Mouse (Mus musculus) A20 (cell line): ENCODE results near the gene Cuedc1.

ENCODE experiments used
- DNase-seq: peaks from one replicate; pipeline ENCODE4 v3.0.0-alpha.2; 2011; ENCODE audit warnings: low read depth, low spot score

Gene Cuedc1

DNA sequence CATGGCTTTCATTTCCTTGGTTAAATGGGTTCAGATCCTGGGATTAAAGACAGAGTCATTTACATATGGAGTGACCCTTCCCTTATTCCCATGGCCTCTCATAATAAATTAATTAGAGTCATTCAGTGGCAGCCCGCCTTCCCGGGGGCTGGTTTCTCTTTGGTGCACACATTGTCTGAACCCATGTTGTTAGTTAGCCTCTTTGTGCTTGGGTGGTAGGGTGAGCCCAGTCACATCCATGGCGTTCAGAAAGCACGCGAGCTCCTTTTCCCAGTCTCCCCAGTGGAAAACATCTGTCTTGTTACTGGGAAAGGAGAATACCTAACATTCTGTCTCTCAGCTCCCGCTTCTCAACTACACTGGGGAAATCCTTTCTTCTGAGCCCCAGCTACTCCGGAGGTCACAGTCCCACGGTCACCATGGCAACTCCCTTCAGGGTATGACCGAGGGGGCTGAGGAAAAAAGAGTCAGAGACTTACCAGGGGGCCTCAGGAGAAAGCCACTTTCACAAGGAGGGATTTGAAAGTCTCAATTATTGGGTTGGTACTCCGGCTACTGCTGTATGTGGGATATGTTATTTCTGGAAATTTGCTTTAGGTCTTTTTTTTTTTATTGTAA lies 143.0 kb downstream of the Cuedc1 start:
- no peak for DNase-seq

DNA sequence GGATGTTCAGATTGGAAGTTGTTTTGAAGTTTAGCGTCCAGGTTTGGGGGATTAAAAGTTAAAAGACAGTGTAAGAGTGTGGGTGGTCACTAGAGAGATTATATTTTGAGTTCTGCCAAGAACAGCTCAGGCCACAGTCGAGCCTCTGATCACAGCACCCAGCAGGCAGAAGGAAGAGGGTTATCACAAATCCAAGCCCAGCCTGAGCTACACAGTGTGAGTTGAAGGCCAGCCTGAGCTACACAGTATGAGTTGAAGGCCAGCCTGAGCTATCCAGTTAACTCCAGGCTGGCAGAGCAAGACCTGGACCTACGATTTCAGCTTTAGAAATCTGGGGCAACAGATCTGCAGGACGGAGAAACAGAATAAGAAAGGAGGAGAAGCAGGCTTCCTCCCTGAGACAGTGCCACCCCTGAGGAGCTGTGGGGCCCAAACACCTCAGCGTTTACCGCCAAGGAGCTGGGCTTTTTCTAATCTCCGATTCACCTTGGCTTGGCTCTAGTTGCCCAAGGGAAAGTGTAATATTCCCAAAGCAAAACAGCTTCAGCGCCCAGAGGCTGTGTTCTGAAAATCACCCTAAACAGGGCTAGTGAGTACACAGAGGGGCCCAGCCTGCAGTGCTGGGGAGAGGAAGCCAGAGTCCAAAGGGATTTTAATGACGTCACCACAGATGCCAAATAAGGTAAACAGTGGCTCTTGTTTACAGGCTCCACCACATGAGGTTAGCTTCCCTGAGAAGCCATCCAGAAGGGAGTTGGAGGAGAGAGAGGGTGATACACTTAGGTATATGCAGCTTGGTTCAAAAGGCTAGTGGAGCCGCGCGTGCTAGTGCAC lies 143.8 kb downstream of the Cuedc1 start:
- no peak for DNase-seq
